Mouse (Mus musculus): ENCODE results near the gene Vash1.

DNA sequence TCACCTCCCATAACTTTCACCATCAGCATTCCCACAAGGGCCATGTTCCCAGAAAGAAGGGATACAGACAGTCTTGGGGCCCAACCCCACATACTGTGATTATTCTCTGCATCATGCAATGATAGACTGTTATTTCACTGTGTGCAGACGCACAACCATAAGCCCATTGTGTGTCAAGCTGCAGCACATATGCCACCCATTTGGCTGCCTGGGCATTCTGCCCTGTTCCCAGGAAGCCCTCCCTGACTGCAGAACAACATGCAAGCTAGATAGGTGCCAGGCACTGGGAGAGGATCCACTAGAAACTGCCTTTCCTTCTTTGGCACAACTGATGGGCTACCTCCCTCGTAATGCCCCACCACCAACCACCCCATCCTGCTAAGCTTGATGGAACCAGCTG, 10.1 kb upstream of the Vash1 start:
- TF ChIP-seq CTCF (IDR thresholded peaks at IDR 0.05; ENCODE audit: low read depth) (no peak), EP300 (optimal IDR thresholded peaks at IDR 0.05) (no peak)
